Mouse (Mus musculus): ENCODE results near the gene Cisd2.

The Cisd2 gene

DNA sequence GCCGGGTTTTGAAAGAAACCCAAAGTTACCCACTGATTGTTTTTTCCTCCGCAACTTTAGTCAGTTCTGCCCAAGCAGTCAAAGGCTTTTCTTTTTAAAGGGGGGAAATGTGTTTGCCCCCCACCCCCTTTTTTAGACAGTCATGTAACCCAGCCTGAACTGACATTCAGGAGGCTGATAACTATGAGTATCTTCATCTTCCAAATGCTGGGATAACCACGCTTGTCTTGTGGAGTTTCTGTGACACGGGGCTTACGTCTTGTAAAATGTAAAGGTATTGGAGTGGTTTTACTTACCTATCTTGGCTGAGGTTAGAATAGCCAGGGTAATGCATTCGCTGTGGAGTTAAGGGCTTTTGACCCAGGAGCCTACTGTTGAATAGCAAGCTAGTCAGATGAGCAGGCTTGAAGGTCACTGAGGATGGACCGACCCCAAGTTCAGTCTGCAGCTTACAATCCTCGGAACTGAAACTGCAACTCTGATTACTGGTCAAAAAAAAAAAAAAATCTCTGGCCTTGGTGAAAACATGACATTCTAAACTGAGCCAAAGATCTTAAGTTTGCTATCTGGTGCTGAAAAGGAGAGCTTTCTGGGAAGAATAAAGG lies at the start of gene Cisd2:
Gene Cisd2, minus strand, starts transcription at position 318 of the 605 bp plus-strand sequence.
- DNase-seq (ENCODE audit: extremely low read depth, low read depth), result peak; percentile 43

DNA sequence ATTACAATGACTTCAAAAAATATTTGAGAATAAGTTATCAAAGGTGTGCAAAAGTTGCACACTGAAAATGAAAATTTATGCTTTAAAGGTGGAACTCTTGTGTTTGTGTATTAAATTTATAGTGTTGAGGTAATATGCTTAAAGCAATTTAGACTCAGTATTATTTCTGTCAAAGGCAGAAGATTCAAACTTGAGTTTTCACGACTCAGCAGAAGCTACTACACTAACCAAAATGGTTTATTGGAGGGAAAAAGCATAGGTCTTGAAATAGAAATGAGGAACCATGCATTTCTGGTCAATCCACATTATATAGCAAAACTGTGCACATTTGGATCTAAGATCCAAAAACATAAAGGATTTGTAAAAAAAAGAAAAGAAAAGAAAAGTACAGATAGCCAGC lies 47.1 kb upstream of the Cisd2 start:
- DNase-seq (ENCODE audit: extremely low read depth, low read depth), result no peak

DNA sequence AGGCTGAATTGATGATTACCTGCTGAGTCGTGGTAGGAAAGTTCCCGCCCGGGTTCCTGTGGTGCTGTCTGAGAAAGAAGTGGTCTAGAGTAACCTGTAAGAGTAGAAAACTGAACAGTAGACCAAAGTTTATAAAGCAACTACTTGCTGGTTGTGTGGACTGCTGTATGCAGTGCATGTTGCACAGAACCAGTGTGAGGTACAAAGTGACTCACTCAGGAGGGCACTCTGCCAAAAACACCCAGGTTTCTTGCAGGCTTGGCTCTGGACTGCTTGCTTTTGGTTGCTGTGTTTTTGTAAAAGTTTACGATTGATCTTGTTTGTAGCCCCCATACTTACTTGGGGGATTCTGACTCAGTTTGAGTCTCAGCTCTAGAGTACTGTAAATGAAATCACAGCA lies 46.2 kb upstream of the Cisd2 start:
- DNase-seq (ENCODE audit: extremely low read depth, low read depth), result peak; percentile 23

DNA sequence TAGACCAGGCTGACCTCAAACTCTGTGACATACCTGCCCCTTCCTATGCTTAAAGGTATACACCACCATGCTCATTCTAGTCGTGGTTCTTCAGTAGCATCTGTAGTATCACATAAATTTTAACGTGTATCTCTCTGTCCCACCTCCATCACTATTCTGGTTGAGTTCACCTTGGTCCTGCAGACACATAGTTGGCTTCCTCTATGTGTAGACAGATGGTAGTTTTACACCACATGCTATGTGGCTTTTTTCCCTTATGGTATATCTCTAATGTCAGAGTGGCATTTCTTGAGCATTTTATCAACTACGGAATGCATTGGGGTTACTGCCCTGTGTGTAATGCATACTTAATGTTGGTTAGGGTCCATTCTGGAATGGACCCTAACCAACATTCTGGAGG lies 45.4 kb upstream of the Cisd2 start:
- no peak for DNase-seq (ENCODE audit: extremely low read depth, low read depth)

DNA sequence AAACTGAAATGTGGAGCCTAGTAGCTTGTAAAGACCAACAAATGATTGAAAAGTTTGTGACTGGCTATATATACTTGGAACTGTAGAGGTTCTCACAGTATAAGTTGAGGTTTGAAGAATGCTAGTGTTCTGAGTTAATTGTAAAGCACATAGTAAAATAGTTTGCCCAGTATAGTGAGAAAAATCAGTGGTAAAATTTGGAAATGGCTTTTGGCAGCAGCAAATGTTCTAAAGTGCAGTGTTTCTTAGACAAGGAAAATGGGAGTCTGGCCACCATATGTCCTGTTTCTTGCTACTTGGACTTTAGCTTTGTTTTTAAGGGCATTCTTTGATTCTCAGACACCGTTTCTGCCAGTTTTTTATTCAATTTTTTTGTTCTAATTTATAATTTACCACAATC lies 44.7 kb upstream of the Cisd2 start:
- DNase-seq (ENCODE audit: extremely low read depth, low read depth), result no peak

DNA sequence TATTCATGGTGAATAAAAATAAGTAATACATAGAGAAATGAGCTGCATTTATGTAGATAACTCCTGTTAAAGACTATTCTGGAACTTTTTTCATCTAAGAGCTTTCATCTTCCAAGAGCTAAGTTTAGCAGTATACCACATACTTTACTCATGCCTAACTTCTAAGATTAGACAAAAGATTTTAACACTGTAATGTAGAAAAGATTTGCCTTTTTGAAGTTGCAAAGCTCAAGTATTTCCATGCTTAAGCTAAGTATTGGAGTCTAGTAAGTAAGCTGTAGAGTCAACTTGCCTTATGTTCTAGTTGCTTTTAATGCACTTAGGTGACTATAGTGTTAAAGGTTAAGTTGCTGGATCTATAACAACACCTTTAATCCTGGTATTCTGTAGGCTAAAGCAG lies 35.3 kb upstream of the Cisd2 start:
- no peak for DNase-seq (ENCODE audit: extremely low read depth, low read depth)

DNA sequence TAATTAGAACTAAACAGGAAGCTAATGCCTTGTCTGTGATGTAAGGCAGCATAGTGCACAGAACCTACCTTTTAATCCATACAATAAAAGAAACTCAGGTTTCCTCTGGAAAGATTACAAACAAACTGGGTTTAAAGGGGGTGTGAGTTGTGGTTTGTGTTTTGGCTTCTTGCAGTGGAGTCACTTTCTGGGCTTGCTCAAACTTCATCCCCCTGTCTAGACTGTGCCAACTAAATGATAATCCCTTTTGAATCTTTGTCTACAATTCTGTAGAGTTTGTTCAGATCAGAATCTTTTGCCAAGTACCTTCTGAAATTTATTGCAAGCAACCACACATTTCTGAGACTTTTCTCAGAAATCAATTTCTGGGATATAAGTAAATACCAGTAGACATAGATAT lies 21.2 kb upstream of the Cisd2 start:
- no peak for DNase-seq (ENCODE audit: extremely low read depth, low read depth)

DNA sequence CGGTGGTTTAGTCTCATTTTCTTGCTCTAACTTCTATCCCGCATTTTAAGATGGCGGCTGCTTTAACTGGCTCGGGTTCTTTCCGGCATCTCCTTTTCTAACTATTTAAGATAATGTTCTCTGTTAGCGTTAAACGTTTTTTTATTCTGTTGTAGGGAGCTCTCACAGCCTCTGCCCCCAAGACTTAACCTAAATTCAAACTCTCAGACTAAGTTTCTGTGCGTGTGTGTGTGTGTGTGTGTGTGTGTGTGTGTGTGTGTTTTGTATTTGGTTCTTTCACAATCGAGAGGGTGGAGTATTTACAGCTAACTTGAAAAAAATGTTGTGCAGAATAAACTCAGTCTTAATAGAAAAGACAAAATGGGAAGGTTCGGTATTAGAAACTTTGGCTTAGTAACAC lies 16.9 kb upstream of the Cisd2 start:
- no peak for DNase-seq (ENCODE audit: extremely low read depth, low read depth)

DNA sequence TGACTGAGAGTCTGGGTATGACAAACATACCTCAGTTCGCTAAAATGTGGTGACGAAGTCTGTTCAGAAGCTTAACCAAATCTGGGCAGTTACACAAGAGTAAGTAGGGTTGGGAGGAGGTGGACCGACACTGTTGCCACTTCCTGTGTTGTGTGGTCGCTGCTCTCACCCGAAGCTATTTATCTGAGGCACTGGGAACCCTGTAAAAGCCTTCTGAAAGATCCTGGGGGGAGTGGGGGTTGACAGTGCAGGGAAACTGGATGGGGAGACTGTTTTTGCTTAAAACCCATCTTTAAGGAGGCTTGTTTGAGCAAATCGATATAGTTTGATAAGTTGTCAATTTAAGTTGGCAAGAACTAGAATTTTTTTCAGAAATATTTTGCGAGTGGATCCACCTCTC lies 16.5 kb upstream of the Cisd2 start:
- peak; percentile 74 for DNase-seq (ENCODE audit: extremely low read depth, low read depth)

DNA sequence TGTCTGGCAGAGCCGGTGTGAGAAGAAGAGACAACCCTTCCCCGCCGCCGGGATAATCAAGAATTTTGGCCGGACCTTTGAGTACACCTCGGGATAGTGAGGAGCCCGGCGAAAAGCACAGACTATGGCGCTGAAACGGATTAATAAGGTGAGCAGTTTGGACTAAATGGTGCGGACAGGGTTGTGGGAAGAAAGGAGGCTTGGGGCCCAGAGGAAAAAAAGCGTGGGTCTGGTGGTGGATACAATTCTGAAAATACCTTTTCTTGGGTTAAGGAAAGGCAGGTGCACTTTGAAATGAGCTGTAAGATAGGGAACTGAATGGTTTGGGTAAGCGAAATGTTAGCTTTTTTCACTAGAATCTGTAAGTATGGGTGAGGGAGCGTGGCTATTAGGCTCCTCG lies 15.9 kb upstream of the Cisd2 start:
- DNase-seq (ENCODE audit: extremely low read depth, low read depth), result no peak

DNA sequence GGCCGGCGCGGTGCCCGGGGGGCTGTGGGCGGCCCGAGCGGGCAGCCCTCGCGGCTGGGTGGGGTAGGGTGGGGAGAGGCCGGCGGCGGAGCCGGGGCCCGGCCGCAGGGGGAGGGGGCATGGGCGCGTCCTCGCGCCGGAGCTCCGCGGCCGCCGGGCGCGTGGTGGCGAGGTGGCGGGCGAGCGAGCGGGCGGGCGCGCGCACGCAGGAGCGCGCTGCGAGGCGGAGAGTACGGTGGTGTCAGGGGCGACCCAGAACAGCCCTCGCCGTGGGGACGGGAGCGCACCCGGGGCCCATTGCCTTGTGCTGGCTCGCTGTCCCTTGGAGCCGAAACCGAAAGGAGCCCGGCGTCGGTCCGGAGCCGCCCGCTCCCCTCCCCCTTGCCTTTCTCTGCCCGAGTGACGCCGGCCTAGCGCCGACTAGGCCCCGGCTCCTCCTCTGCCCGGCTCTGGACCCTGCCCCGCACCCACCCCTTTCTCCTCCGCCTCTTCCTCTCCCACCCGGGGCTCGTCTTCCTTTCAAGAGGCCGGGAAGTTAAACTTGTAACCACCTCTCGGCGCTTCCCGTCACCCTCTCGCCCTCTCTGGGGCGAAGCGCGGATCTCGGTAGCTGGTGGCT lies 15.3 kb upstream of the Cisd2 start:
- peak; percentile 78 for DNase-seq (ENCODE audit: extremely low read depth, low read depth)

DNA sequence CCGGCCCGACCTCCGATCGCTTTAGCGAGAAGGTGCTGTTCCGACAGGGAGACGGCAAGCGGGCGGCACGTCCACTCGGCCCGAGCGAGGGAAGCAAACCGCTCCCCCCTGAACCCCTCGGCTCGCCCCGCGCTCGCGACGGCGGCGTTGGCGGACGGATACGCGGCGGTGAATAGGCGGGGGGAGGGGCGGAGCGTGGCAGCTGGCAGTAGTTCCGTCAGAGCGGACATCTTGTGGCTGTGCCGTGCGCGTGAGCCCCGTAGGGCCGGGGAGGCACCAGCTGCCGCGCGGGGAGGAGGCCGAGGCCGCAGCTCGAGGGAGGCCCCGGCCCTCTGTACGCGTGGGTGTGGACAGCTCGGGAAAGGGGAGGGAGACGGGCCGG lies 14.8 kb upstream of the Cisd2 start:
- no peak for DNase-seq (ENCODE audit: extremely low read depth, low read depth)

DNA sequence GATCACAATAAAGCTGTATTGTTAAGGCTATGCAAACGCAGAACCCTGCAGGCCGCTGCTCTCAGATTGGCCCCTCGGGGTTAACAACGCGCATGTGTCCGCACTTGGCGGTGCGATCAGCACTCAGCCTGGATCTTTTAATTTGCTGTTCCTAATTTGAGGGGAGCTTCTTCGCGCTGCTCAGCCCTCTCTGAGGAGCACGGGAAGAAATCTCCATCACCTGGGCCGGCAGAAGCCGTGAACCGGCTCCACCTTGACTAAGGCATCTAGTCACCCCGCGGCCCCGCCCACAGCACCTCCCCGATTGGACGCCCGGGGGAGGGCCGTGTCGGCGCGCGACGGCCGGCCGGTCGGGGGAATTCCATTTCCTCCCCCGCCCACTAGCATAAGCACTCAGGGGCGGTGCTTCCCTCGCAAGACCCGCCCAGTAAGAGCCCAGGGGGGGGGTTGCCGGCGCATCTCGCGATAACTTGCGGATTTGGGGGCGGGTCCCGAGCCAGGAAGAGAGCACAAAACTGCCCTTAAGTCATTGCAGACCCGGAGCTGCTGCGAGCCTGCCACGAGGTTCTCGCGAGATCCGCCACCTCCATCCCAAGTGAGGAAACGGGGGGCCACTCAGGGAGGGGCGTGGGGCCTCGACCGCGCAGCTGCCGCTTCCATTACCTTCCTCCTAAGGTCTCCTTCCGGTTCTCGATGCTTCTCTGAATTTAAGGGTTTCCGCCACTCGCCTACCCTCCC lies 14.2 kb upstream of the Cisd2 start, which contains the start of gene Ube2d3:
Gene Ube2d3, plus strand, starts transcription at position 392 of the 738 bp plus-strand sequence.
- peak; percentile 98 for DNase-seq (ENCODE audit: extremely low read depth, low read depth)

DNA sequence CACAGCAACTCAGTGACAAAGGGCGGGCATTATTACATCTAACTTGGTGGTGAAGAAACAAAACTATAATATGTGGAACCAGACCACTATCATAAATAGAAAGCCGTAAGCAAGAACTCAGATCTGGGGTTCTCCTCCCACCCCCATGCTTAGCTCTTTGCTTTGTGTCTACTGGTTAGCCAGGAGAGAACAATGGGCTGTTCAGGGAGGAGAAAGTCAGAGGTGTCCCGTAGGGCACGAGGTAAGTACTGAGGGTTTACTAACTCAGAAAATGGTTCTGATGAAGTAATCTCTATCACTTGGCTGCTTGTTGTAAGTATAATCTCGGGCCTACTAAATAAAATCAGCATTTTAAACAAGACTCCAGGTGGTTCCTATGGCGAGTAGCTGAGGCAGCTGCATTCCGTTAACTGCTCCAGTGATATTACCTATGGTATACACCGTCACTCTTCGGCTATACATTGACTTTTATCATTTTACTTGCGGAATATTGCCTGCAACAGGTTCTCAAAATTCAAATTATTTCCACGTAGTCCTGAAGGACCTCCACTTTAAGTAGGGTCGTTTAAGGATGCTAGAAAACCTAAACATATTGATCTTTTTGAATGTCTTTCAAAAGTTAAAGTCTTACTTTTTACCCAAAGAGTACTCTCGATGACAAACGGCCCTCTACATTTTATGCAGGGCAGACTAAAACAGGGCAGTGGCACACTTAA lies 13.3 kb upstream of the Cisd2 start:
- DNase-seq (ENCODE audit: extremely low read depth, low read depth), result no peak

DNA sequence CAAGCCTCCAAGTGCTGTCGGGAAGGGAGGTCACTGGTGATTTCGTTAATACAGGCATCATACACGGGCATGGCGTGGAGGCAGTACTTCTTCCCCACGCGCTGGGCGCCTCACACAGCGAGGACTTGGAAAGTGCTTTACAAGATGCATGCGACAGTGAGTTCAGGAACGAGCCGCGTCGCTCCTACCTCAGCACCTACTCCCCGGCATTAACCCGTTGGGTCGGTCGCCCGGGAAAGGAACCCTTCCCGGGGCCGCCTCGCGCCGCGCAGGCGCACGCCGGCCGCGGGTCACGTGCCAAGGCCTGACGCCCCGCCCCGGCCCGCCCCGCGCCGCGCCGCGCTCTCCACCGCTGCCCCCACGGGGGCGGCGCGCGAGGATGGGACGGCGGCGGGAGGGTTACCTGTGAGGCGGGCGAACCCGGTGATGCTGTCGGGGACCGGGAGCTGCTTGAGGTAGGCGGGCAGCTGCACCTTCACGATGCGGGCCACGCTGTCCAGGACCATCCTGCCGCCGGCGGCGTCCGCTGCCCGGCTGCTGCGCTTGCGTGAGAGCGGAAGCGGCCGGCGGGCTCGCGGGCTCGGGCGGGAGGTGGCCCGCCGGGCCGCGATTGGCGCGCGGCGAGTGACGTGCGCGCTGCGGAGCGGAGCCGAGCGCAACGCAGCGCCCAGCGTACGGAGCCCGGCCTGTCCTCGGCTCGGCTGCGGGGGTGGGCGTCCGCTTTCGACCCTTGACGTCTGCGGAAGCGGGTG lies 693 bp downstream of the Cisd2 start:
- peak; percentile 63 for DNase-seq (ENCODE audit: extremely low read depth, low read depth)

DNA sequence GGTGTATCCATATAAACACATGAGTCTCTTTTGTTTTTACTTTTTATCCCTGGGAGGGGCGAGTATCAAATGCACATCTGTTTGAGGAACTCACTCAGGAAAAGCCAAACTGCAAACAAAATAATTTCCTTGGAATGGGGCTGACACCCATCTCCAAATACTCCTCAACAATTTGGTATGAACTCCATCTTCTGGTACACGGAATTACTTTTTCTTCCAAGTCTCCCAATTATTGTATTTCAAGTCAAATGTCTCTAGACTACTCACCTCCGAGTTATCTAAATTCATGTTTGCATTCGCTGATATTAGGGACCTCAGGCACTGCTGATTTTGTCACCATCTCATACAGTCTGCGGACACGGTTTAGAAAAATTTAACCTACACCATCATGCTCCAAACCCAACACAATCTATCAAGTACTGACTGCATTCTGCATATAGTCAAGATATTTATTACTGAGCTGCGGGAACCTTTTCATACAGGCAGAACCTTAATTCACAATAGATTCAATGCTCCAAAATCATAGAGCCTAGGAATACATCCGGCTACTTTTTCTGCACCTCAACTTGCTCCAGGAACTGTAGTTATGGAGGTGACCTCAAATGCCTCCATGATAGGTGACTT lies 1.4 kb downstream of the Cisd2 start:
- peak; percentile 54 for DNase-seq (ENCODE audit: extremely low read depth, low read depth)

DNA sequence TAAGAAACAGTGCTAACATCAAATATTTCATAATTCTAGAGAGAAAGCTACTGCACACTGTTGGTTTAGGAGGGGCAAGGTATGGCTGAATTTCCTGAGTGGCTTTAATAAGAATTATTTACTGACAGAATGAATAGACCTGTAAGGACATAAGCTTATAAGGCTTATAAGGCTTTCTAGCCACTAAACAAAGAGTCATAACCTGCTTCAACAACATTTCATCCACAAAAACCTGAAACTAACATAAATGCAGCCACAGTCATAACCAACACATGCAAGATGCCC lies 2.5 kb downstream of the Cisd2 start:
- DNase-seq (ENCODE audit: extremely low read depth, low read depth), result no peak

DNA sequence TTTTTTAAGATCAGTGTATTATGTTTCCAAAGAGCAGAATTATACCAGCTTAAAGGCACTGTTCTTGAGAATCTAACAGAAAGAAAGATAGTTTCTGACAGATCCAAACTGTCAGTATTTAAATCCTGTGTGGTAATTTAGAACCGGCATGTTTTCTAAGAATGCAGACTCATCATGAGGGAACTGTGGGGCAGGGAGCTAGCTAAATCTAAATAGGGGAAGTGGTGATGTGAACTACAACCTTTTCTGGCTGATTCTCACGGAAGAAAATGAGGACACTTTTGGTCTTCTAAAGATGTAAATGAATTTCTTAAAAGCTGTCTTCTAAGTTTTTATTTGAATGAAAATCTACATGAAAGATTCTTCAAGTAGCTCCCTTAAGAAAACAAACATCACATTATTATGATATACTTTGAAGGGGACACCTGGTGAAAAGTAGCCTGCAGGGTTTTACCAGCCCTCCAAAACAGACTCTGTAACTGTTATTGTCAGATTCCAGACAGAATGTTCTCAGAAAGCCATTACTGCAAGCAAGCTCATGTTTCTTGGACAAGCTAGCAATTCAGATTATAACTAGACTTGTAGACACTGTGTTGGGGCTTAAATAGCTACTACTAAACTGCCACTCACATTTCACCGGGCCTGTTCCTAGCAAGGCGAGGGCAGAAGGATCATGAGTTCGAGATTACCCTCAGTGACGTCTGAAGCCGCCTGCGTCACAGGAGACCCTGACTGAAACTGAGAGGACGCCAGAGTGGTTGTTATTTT lies 3.0 kb downstream of the Cisd2 start:
- peak; percentile 90 for DNase-seq (ENCODE audit: extremely low read depth, low read depth)

DNA sequence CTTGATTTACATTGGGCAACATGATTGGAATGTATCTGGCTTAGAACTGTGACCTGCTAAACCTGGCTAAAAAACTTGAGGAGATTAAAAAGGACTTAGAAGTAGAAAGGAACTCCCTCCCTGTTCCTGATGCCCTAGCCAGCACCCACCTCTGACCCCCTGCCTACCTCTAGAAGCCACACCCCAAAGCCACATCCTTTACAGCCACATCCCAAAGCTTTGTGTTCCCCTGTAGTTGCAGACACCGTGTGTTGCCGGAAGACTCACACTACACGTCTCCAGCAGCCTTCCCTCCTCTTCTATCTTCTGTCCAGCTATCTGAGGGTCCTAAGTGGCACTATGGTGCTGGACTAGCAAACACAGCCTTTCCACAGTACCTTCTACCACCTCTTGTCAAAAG lies 5.9 kb downstream of the Cisd2 start:
- no peak for DNase-seq (ENCODE audit: extremely low read depth, low read depth)

DNA sequence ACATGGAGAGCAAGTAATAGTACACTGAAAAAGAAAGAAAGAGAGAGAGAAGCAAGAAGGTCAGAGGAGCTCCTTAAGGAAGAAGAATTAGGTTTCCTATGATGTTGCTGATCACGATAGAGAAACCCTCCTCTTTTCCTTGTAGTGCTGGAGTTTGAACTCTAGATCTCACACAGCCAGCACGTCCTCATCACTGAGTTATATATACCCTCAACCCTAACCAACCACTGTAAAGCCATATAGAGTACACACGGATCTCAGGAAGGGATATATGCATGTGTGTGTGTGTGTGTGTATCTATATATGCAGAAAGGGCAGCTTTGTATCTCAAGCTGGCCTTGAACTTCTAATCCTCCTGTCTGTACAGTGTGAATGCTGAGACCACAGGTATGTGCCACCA lies 6.5 kb downstream of the Cisd2 start:
- DNase-seq (ENCODE audit: extremely low read depth, low read depth), result no peak

Data from MEL-GATA-1-ER (cell line).